Mouse (Mus musculus) CH12.LX (cell line): ENCODE results near the gene Galnt4.

Experiments
- CTCF ChIP-seq, 2 experiments: IDR thresholded peaks in 1 of 2; conservative IDR thresholded peaks in 1 of 2; 2 replicates each; pipeline ENCODE4 v1.5.1; 2011 to 2012; ENCODE audit warnings: low read depth in 2 of 2, low read length in 2 of 2, improper control_type of control experiment in 1 of 2, inconsistent platforms in 1 of 2, mild to moderate bottlenecking in 1 of 2, moderate library complexity in 1 of 2
- E2F4 ChIP-seq: IDR thresholded peaks from 2 replicates; pipeline ENCODE4 v1.6.1; 2011; ENCODE audit warnings: low read depth, low read length, improper control_type of control experiment; ENCODE audit not compliant: insufficient replicate concordance
- EP300 ChIP-seq: IDR thresholded peaks from 2 replicates; pipeline ENCODE4 v1.6.1; 2011; ENCODE audit warnings: low read length, improper control_type of control experiment
- KAT2A ChIP-seq: IDR thresholded peaks from 2 replicates; pipeline ENCODE4 v1.6.1; 2012; ENCODE audit warnings: low read length, improper control_type of control experiment, inconsistent platforms; ENCODE audit not compliant: insufficient replicate concordance
- MYC ChIP-seq: IDR thresholded peaks from 2 replicates; pipeline ENCODE4 v1.6.1; 2011; ENCODE audit warnings: low read depth, mild to moderate bottlenecking, improper control_type of control experiment, low read length
- PAX5 ChIP-seq: IDR thresholded peaks from 2 replicates; pipeline ENCODE4 v1.6.1; 2012; ENCODE audit warnings: low read length, inconsistent platforms, mixed read lengths
- POLR2A ChIP-seq: IDR thresholded peaks from 2 replicates; pipeline ENCODE4 v1.6.1; 2011; ENCODE audit warnings: low read depth, mild to moderate bottlenecking, improper control_type of control experiment, low read length
- RAD21 ChIP-seq: IDR thresholded peaks from 2 replicates; pipeline ENCODE4 v1.6.1; 2011; ENCODE audit warnings: low read depth, mild to moderate bottlenecking, low read length, improper control_type of control experiment, moderate library complexity
- TBP ChIP-seq: conservative IDR thresholded peaks from 2 replicates; pipeline ENCODE4 v1.6.1; 2011; ENCODE audit warnings: low read depth, low read length, improper control_type of control experiment
- USF1 ChIP-seq: IDR thresholded peaks from 2 replicates; pipeline ENCODE4 v1.6.1; 2014; ENCODE audit warnings: low read depth, mild to moderate bottlenecking, inconsistent platforms, low read length, improper control_type of control experiment
- ZKSCAN1 ChIP-seq: IDR thresholded peaks from 2 replicates; pipeline ENCODE4 v1.6.1; 2012; ENCODE audit warnings: low read depth, inconsistent platforms, low read length, improper control_type of control experiment, borderline replicate concordance
- ZNF384 ChIP-seq: IDR thresholded peaks from 2 replicates; pipeline ENCODE4 v1.6.1; 2012; ENCODE audit warnings: low read depth, low read length, improper control_type of control experiment, inconsistent platforms

DNA sequence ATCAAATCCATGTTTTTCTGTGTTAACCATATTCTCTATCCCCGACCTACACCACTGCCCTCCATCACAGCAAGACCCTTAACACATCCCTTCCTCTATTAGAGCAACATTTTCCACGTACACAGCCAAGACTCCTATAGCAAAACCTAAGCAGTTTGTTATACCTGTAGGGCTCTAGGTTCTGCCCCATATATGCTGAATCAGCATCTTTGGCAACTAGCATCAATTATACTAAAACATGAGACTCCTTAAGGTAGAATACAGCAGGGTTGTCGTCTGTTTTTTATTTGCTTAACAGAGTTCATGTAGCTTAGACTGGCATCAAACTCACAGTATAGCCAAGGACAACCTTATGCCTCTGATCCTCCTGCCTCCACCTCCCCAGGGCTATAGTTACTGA lies 2.4 kb upstream of the Galnt4 start:
- no peak for TF ChIP-seq CTCF (conservative IDR thresholded peaks at IDR 0.05 in 1 of 2, IDR thresholded peaks at IDR 0.05 in 1 of 2; ENCODE audit: low read depth in 2 of 2, low read length in 2 of 2)
- no peak for TF ChIP-seq USF1
- TF ChIP-seq ZKSCAN1: no peak
- no peak for TF ChIP-seq E2F4
- TF ChIP-seq PAX5: no peak
- no peak for TF ChIP-seq RAD21
- no peak for TF ChIP-seq ZNF384
- no peak for TF ChIP-seq TBP
- no peak for TF ChIP-seq POLR2A
- no peak for TF ChIP-seq EP300
- TF ChIP-seq MYC: no peak
- no peak for TF ChIP-seq KAT2A
